Mouse (Mus musculus) heart, embryonic 10.5 days (tissue): ENCODE results near the gene Ssbp4. TPM values are rescaled to one million over a fixed set of nuclear protein-coding genes. Genes with fewer than 3 reads are reported as not detected.

ENCODE experiments used
- DNase-seq: peaks from one replicate; pipeline ENCODE4 v3.0.0-alpha.2; 2017; ENCODE audit warnings: low spot score
- H3K27ac ChIP-seq: fragments of 300-500 bp; sonication (generic); 2 replicates; pipeline ENCODE4 v1.5.1; 2016; ENCODE audit warnings: mild to moderate bottlenecking
- H3K27me3 ChIP-seq: fragments of 300-500 bp; sonication (generic); 2 replicates; pipeline ENCODE4 v1.6.1; 2016; ENCODE audit warnings: mild to moderate bottlenecking; ENCODE audit not compliant: poor library complexity, insufficient read depth, severe bottlenecking
- H3K36me3 ChIP-seq: fragments of 300-500 bp; sonication (generic); 2 replicates; pipeline ENCODE4 v1.6.1; 2016; ENCODE audit warnings: mild to moderate bottlenecking, moderate library complexity
- H3K4me1 ChIP-seq: fragments of 300-500 bp; sonication (generic); 2 replicates; pipeline ENCODE4 v1.6.1; 2016; ENCODE audit warnings: mild to moderate bottlenecking
- H3K4me3 ChIP-seq: fragments of 300-500 bp; sonication (generic); 2 replicates; pipeline ENCODE4 v1.5.1; 2016; ENCODE audit warnings: mild to moderate bottlenecking, moderate library complexity
- H3K9me3 ChIP-seq: fragments of 300-500 bp; sonication (generic); 2 replicates; pipeline ENCODE4 v1.6.1; 2016; ENCODE audit warnings: mild to moderate bottlenecking, moderate library complexity
- WGBS: fragments of 180-500 bp; shearing (Covaris S2); methylation state at CpG from one replicate; pipeline ENCODE4 v1.1.7; 2016; 5-methylcytosine and 5-hydroxymethylcytosine counted together
- polyA plus RNA-seq: library from polyadenylated mRNA; unstranded; fragments of >200 nt; fragmentation: Nextera tagmentation; extraction: Ambion mirVana; gene quantifications from 2 replicates; pipeline ENCODE4 v1.2.1, GENCODE M21; 2016

Ssbp4 gene
- polyA plus RNA-seq, 1 experiment from 2014 or later, result 107 TPM

DNA sequence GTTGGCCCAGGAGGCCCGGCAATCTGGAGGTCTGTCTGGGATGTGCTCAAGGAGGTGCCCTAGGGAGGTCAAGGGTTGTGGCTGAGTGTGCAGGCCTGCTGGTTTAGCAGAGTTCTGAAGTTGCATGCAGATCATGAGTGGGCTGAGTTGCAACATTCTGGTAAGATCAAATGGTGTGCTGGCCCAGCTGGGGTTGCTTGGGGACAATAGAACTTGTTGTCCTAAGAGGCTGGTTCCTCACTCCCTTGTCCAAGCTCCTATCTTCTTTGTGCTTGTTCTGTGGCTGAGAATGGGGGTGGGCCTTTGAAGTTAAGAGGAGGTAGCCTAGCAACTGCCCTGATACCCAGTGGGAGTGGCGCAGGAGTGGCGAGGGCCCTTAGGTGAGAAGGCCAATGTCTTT is 45.9 kb downstream of the Ssbp4 start:
- DNase-seq, result no peak
- H3K27ac ChIP-seq, result peak overlapping the region; percentile 77
- H3K9me3 ChIP-seq, result no peaks in the 10 kb centered on the region
- 65% methylated on average over 3 of the region's 3 CpGs for WGBS
- no peaks in the 10 kb centered on the region for H3K27me3 ChIP-seq
- peaks cover 79% of the 10 kb centered on the region for H3K4me1 ChIP-seq
- H3K4me3 ChIP-seq, result no peak overlapping the region
- no peaks in the 10 kb centered on the region for H3K36me3 ChIP-seq

DNA sequence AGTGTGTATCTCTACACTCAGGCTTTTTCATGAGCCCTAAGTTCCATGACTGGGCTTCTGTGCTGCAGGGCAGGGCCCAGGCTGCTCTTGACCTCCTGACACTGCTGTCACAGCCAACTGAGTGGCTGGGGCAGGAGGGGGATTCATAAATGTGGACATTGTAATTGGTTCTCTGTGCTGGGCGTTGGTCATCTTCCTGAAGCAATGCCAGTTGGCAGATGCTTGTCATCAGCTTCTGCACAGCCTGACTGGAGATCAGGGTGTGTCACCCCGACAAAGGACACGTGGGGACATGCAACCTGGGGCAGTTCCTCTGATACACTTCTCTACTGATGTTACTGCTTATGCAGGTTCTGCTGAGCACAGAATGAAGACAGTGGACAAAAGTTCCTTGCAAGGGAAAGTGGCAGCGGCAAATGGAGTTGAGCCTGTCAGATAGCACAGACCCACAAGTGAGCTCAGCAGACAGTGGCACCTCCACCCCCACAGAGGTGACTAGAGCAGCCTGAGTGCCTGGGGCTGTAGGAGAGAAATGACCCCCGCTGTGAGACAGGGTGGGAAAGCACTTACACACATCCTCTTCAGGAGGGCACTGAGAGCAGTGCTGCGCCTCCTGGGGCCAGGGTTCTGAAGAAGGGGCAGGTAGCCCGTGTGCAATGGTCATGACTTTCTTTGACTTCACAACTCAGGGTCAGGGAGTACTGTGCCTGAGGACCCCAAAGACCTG is 46.7 kb downstream of the Ssbp4 start:
- peaks cover 87% of the 10 kb centered on the region for H3K4me1 ChIP-seq
- H3K9me3 ChIP-seq, result no peaks in the 10 kb centered on the region
- 41% methylated on average over 7 of the region's 7 CpGs for WGBS
- peak overlapping the region; percentile 77 for H3K27ac ChIP-seq
- no peaks in the 10 kb centered on the region for H3K36me3 ChIP-seq
- no peaks in the 10 kb centered on the region for H3K27me3 ChIP-seq
- no peak for DNase-seq
- no peak overlapping the region for H3K4me3 ChIP-seq

DNA sequence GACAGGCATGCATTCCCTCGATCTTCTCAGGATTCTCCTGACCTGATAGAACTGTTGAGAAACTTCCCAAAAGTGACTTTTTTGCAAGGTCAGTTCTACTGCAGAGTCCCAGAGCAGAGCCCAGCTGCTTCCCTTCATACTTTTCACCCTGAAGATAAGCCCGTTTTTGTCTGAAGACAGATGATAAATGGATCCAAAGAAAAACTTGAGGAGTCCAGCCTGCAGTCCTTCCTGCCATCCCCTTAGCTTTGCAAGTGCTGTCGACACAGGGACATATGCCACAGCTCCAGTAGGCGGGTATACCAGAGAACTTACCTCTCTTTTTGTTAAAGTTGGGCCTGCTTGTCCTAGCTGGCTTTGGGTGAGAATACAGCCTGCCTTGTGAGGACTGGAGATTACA is 47.3 kb downstream of the Ssbp4 start:
- WGBS, result 33% methylated on average over 4 of the region's 4 CpGs
- no peak for DNase-seq
- H3K9me3 ChIP-seq, result no peaks in the 10 kb centered on the region
- H3K27ac ChIP-seq, result peak overlapping the region; percentile 77
- peaks cover 81% of the 10 kb centered on the region for H3K4me1 ChIP-seq
- no peaks in the 10 kb centered on the region for H3K27me3 ChIP-seq
- H3K36me3 ChIP-seq, result no peaks in the 10 kb centered on the region
- H3K4me3 ChIP-seq, result no peak overlapping the region

DNA sequence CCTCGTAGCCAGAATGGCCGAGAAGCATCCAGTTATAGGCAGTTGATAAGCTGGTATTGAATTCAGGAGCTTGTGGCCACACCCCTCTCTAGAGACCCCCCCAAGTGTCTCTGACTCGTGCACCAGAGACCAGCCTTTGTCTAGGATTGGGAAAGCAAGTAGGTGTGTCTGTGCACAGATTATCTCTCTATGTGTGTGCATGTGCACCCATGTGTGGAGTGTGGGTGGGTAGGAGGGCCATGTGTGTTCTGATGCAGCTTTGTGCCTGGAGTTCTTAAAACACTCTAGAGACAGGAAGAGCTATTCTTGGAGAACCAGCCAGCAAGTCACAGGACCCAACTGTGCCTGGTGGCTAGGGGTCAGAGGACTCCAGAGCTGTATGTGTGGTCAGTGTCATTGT is 48.1 kb downstream of the Ssbp4 start:
- 48% methylated on average over 3 of the region's 3 CpGs for WGBS
- Histone ChIP-seq H3K4me1 (peaks cover 76% of the 10 kb centered on the region), H3K4me3 (no peak overlapping the region), H3K27ac (peak overlapping the region; percentile 77), H3K9me3 (no peaks in the 10 kb centered on the region), H3K36me3 (no peaks in the 10 kb centered on the region), H3K27me3 (no peaks in the 10 kb centered on the region)
- no peak for DNase-seq

DNA sequence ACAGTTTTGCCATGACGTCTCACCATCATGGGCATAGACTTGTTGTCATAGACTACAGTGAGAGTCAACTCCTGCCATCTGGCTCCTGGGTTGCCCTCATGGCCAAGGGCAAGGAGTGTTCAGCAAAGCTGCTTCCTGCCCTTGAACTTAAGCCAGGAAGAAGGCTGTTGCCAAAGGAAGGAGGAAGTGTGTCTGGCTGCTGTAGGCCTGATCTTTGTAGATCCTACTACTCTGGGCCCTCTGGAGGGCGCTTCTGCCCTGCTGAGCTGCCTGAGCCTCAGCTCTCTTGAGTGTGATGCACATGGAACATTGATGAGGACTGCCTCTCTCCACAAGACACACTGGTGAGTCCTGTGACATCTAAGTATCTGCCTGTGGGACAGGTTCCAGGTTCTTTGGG is 48.6 kb downstream of the Ssbp4 start:
- no peak for DNase-seq

DNA sequence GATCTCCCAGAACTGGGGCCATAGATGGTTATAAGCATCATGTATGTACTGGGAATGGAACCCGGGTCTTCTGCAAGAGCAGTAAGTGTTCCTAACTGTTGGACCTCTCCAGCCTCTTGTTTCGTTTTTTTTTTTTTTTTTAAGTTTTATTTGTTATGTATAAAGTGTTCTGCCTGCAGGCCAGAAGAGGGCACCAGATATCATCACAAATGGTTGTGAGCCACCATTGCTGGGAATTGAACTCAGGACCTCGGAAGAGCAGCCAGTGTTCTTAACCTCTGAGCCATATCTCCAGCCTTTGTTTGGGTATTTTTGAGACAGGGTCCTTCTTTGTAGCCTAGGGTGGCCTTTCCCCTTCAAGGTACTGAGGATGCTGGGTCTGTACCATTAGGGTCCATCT is 49.7 kb downstream of the Ssbp4 start:
- Histone ChIP-seq H3K4me1 (peaks cover 67% of the 10 kb centered on the region), H3K36me3 (no peaks in the 10 kb centered on the region), H3K9me3 (no peaks in the 10 kb centered on the region), H3K4me3 (no peak overlapping the region), H3K27me3 (no peaks in the 10 kb centered on the region), H3K27ac (no peak overlapping the region)
- no peak for DNase-seq
- 78% methylated on average over 3 of the region's 3 CpGs for WGBS

More for the DNA sequence above, 48.6 kb downstream of the Ssbp4 start:
- peaks cover 74% of the 10 kb centered on the region for H3K4me1 ChIP-seq
- H3K4me3 ChIP-seq, result no peak overlapping the region
- H3K9me3 ChIP-seq, result no peaks in the 10 kb centered on the region
- no peaks in the 10 kb centered on the region for H3K27me3 ChIP-seq
- no peaks in the 10 kb centered on the region for H3K36me3 ChIP-seq
- peak overlapping the region; percentile 77 for H3K27ac ChIP-seq
- WGBS, result 68% methylated on average over 2 of the region's 2 CpGs

DNA sequence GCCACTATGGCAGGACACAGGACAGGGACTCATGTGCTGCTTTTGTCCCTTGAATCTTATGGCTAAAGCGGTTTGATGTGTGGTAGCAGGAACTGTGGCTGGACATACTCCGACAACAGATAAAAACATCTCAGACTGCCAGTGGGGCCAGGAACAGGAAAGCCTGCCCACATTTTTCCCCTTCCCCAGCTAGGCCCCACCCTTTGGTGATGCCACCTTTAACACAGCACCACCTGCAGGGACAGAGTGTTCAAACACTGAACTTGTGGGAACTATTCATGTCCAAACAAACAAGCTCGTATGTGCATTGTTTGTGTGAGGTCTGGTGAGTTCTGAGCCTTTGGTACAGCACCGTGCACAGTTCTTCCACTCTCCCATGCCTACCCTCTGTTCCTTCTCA is 50.3 kb downstream of the Ssbp4 start:
- peak overlapping the region; percentile 69 for H3K27ac ChIP-seq
- no peaks in the 10 kb centered on the region for H3K36me3 ChIP-seq
- H3K9me3 ChIP-seq, result no peaks in the 10 kb centered on the region
- 67% methylated on average over 4 of the region's 4 CpGs for WGBS
- H3K27me3 ChIP-seq, result no peaks in the 10 kb centered on the region
- H3K4me3 ChIP-seq, result no peak overlapping the region
- peaks cover 70% of the 10 kb centered on the region for H3K4me1 ChIP-seq
- no peak for DNase-seq

DNA sequence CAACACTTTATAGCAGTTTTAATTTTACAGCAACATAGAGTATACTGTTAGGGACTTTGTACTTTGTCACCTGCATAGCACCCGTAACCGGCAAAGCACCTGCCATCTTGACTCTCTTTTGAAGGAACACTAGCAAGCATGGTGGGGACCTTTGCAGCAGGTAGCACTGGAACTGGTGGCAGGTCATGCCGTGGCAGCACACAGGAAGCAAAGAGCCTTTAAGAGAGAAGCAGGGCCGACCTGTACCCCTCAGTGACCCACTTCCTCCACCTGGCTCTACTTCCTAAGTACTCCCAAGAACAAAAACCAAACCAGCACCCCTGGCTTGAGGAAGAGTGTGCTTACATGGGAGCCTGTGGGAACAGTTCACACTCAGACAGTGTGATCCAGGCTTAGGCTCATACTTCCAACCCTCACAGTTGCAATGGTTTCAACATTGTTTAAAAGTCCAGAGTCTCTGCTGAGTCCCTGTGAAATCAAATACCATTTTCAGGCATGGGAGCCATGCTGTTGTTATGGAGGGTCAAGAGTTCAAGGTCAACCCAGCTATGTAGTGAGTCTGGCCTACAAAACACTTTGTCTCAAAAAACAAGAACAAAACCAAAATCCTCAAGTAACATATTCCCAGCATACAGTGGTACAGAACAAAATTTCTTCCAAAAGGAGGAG is 53.5 kb downstream of the Ssbp4 start:
- no peaks in the 10 kb centered on the region for H3K36me3 ChIP-seq
- H3K4me1 ChIP-seq, result peaks cover 66% of the 10 kb centered on the region
- 91% methylated on average over 4 of the region's 4 CpGs for WGBS
- H3K27ac ChIP-seq, result no peak overlapping the region
- H3K9me3 ChIP-seq, result no peaks in the 10 kb centered on the region
- no peak overlapping the region for H3K4me3 ChIP-seq
- H3K27me3 ChIP-seq, result no peaks in the 10 kb centered on the region
- no peak for DNase-seq

DNA sequence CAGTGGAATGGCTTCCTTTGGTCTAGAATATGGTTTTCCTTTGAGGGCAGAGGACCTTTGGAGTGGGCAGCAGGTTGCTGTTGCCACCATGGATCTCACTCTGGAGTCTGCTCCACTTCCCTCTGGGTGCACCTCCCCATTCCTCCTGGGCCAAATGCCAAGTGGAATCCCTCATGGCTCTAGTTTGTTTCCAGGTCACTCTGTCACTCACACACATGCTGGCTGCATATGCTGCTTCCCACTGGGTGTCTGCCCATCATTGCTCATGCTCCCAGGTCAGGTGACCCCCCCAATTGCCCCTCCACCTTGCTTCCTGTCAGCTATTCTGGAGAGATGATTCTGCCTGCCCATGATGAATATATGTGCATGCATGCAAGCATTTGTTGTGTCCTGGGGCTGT is 54.9 kb downstream of the Ssbp4 start:
- H3K4me1 ChIP-seq, result peaks cover 57% of the 10 kb centered on the region
- 0 out of 2 replicates have a peak overlapping the region, but pooled peaks have one; percentile 30 for H3K27ac ChIP-seq
- H3K27me3 ChIP-seq, result no peaks in the 10 kb centered on the region
- no peaks in the 10 kb centered on the region for H3K9me3 ChIP-seq
- DNase-seq, result no peak
- H3K36me3 ChIP-seq, result no peaks in the 10 kb centered on the region
- no peak overlapping the region for H3K4me3 ChIP-seq

DNA sequence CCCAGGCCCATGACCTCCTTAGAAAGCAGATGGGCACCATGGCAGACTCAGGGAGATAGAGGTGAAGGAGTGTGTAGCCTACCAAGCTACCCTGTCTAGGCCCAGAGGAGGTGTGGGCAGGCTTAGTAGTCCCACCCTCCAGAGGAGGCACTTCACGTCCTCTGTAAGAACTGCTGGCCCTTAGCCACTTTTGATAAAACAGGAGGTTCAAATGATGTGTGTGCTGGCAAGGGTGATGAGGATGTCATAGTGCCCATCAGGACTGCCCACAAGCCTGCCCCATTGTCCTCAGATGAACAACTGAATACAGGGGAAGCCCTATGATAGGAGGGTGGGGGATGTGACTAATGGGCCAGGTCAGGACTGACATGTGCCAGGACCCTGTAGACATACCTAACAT is 55.8 kb downstream of the Ssbp4 start:
- Histone ChIP-seq H3K36me3 (no peaks in the 10 kb centered on the region), H3K27ac (no peak overlapping the region), H3K4me1 (peaks cover 57% of the 10 kb centered on the region), H3K27me3 (no peaks in the 10 kb centered on the region), H3K9me3 (no peaks in the 10 kb centered on the region), H3K4me3 (no peak overlapping the region)
- 36% methylated on average over 1 of the region's 1 CpGs for WGBS
- no peak for DNase-seq

DNA sequence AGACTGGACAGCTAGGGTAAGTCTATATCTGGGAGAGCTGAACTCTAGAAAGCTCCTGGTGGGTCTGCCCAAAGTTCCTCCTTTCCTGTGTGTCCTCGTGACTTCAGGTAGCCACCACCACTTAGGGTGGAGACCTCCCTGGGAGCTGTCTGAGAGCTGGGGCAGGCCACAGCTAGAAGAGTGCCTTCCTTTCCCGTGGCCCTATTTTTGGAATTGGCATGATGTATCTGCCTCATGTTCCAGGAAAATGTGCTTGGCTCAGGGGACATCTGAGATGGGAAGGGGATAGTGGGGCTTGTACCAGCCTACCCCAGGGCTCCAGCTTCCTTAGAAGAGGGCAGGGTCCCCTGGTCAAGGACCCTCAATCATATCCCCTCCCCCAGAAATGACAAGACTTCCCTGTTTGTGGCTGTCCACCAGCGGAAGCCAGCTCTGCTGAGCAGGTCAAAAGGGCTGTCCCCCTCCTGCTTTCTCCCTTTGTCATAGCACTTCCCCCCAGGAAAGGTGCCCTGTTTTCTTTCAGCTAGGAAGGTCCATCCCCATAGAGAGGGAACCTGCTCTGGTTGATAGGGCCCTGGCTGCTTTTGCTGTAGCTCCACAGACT is 57.0 kb downstream of the Ssbp4 start:
- Histone ChIP-seq H3K4me3 (no peak overlapping the region), H3K4me1 (peaks cover 55% of the 10 kb centered on the region), H3K27ac (peak overlapping the region; percentile 17; the same call in 1 of the 2 replicates), H3K36me3 (no peaks in the 10 kb centered on the region), H3K9me3 (no peaks in the 10 kb centered on the region), H3K27me3 (no peaks in the 10 kb centered on the region)
- WGBS, result 32% methylated on average over 3 of the region's 3 CpGs
- DNase-seq, result no peak

DNA sequence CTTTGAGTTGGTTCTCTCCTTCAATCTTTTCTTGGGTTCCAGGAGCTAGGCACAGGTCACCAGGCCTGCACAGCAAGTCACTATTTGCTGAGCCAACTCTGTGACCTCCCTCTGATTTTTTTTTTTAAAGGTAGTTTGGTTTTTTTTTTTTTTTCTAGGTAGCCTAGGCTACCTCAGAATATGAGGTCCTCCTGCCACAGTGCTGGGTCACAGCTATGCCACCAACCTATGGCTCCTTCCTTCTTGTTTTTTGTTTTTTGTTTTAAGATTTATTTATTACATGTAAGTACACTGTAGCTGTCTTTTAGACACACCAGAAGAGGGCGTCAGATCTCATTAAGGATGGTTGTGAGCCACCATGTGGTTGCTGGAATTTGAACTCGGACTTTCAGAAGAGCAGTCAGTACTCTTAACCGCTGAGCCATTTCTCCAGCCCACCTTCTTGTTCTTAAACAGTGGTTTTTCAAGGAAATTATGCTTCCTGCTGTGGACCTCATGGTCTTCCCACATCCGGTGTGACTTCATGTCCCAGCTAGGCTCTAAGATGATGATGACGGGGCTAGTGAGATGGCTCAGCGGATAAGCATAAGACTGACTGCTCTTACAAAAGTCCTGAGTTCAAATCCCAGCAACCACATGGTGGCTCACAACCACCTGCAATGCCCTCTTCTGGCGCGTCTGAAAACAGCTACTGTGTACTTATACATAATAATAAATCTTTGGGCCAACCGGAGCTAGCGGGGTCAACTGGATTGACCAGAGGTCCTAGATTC is 59.1 kb downstream of the Ssbp4 start:
- Histone ChIP-seq H3K9me3 (no peaks in the 10 kb centered on the region), H3K27me3 (no peaks in the 10 kb centered on the region), H3K4me1 (peaks cover 54% of the 10 kb centered on the region), H3K36me3 (no peaks in the 10 kb centered on the region), H3K4me3 (no peak overlapping the region), H3K27ac (no peak overlapping the region)
- WGBS, result 88% methylated on average over 10 of the region's 10 CpGs
- no peak for DNase-seq

DNA sequence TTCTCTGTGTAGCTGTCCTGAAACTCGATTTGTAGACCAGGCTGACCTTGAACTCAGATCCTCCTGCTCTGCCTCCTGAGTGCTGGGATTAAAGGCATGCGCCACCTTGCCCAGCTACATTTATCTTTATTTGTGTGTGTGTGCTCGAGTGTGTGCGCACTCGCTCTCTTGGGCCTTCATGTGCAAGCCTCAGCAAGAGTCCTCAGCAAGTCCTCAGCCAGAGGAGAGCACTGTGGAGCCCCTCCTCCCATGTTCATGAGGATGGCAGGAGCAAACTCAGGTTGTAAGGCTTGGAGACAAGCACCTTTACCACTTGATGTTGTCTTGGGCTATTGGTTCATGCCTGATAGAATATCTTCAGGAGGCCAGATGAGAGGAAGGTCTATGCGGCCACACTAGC is 60.9 kb downstream of the Ssbp4 start:
- Histone ChIP-seq H3K9me3 (no peaks in the 10 kb centered on the region), H3K27me3 (no peaks in the 10 kb centered on the region), H3K4me3 (no peak overlapping the region), H3K4me1 (peaks cover 59% of the 10 kb centered on the region), H3K27ac (no peak overlapping the region), H3K36me3 (no peaks in the 10 kb centered on the region)
- DNase-seq, result no peak
- 87% methylated on average over 6 of the region's 6 CpGs for WGBS
